Mouse (Mus musculus) layer of hippocampus, adult 11-12 months (tissue): ENCODE measurements around the gene Hoxb6.

Source experiments
- DNase-seq: peaks from one replicate; pipeline ENCODE4 v3.0.0; 2022; ENCODE audit warnings: low spot score

Hoxb6 gene

DNA sequence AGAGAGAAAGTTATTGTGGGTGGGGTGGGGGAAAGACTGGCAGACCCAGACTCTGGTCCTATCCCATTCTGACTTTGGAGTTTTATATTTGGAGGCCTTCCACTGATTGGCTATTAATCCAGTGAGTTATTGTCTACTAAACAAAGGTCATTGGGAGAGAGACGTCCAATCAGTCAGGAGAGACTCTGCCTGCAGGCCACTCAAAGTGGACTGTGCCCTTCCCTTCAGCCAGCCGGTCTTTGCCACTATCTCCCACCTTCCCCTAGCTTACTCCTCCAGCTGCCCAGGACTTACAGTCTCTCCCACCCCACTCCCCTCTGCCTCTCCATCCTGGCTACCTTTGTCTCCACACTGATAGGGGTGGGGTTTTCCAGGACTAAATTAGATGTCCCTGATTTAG lies 44.3 kb downstream of the Hoxb6 start:
- DNase-seq, result no peak

DNA sequence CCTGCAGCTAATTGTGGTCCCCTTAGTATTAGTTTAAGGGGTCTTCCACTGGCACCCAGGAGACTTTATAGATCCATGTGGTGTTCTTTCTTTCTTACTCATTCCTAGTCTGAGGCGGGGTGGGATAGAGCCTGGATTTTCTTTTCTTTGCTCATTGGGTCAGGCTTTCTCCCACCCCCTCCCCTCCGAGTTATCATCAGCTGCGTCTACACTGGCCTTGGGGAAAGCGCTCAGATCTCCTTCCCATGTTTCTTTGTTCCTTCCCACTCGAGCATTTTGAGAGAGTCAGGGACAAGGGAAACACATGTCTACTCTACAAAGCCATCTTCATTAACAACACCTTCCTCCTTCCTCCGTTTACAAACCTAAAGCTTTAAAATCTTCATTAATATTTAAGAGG lies 44.8 kb downstream of the Hoxb6 start:
- no peak for DNase-seq

DNA sequence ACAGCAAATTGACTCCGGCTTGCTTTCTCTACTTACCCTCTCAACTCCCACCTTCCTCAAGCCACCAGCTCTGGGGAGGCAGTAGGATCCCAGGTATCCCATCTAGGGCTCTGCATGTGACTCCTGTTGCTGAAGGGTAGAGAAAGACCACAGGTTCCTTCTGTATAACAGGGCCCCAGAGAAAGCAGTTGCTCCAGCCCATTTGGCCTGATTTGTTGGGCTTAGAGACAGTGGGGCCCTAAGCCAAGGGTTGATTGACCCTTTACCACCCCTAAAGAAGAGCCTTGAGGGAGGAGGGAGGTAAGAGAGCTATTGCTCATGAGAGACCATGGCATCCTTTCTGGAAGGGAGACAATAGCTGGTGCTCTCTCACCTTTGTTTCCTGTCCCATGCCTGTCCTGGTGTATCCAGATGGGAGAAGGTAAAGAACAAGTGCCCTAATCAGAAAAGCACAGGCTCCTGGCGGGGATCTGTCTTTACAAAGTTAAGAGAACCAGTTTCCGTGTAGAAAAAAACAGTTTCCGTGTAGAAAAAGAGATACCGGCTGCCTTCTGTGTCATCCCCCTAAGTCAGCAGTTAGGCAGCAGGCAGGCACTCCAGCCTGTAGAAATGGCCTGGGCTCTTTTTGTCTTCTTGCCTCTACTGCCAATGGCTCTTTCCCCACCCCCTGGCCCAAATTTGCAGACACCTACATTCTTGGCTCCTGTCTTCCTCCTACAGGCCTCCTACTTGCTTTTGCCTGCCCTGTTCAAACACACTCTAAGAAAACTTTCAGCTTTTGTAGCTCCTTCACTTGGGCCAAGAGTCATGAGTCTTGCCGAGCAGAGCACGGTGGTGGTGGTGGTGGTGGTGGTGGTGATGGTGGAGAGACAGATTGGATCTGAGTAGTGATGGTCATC lies 46.9 kb downstream of the Hoxb6 start:
- no peak for DNase-seq

DNA sequence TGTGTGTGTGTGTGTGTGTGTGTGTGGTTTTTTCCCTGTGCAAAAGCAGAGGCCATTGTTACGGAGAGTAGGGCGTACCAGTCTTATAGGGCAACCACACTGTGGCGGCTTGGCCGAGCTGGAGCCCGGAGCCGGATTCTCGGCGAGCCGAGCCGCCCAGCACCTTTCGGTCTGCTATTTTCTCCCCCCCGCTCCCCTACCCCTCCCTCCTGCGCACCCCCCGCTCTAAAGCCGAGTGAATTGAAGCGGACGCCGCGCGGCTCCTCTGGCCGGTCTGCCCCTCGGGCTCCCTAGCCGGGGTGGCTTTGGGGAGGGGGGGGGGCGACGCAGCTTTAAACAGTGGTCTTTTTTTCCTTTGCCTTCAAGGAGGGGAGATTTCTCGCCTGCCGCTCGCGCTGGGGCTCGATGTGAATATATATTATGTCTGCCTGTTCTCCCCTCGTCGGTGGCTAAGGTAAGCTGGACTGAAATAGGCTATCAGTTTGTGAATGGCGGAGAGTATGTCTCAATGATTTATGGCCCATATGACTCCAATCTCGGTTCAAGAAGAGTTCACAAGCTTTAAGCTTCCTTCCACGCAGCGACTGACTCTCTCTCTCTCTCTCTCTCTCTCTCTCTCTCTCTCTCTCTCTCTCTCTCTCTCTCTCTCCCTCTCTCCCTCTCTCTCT lies 48.6 kb downstream of the Hoxb6 start:
- no peak for DNase-seq

DNA sequence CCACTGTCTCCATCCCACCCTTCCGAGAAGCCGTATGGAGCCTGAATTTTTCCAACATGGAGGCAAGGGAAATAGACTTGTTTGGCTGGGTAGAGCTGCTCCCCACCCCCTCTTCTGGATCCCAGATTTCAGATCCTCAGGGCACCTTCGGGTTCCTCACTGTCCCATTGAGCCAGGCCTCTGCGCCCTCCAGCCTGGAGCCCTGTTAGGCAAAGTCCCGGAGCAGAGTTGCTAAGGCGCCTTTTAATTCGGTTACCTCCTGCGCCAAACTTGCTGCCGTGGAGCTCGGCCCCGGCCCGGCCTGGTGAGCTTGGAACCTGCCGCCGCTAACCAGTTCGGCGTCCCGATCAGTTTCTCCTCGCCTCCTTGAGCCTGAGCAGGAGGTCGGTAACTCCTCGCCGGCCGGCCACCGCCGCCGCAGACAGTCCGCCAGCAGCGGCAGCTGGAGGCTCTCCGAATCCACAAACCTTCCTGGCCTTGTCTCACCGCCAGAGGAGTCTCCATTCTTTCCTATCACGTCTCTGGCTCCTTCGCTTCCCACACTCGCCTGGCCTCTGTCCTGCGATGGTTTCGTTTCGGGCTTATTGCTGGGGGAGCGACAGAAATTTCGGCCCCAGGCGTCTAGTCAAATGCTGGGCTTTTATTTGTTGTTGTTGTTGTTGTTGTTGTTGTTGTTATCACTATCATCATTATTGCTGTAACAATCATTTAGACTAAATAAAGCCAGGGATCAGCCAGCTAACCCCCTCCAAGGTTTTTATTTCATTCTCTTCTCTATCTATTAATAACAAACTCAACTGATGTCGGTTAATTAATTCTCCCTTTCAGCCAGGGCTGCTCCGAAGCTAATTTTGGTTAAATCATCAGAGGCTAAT lies 49.7 kb downstream of the Hoxb6 start:
- no peak for DNase-seq

DNA sequence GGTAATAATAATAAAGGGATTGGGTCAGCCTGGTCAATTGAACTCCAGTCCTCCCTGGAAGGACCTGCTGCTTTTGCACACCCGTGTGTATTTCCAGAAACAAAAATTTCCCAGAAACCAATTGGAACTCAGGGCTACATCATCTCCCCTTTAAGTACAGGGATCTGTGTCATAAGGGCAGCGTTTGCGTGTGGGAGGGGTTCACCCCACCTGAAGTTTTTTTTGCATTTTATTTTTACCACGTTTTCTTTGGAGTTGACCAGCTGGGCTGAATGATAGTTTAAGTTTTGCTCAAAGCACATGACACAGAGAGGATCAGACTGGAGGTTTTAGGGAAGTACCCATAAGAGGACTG lies 50.3 kb downstream of the Hoxb6 start:
- DNase-seq, result no peak

DNA sequence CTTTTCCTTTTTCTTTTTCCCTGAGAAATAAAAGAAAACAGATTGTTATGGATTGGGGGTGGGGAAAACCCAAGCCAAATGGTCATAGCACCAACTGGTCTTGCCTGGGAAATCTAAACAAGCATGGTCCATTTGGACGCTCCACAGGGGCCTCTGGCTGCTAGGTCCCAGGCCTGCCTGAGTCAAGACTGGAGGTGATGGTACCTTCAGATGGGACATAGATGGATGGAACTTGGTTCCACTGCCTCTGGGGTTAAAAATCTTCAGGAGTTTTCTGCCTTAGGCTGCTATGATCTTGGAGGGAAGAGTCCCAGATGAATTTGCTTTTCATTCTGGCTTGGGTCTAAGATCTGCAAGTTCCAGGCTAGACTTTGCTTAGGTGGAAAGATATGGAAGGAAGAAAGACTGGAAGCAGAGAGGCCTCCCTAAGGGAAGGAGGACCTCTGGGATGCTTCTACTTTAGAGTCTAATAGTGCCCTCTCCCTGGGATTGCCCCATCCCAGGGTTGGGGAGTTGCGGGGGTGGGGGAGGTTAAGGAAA lies 51.0 kb downstream of the Hoxb6 start:
- no peak for DNase-seq

DNA sequence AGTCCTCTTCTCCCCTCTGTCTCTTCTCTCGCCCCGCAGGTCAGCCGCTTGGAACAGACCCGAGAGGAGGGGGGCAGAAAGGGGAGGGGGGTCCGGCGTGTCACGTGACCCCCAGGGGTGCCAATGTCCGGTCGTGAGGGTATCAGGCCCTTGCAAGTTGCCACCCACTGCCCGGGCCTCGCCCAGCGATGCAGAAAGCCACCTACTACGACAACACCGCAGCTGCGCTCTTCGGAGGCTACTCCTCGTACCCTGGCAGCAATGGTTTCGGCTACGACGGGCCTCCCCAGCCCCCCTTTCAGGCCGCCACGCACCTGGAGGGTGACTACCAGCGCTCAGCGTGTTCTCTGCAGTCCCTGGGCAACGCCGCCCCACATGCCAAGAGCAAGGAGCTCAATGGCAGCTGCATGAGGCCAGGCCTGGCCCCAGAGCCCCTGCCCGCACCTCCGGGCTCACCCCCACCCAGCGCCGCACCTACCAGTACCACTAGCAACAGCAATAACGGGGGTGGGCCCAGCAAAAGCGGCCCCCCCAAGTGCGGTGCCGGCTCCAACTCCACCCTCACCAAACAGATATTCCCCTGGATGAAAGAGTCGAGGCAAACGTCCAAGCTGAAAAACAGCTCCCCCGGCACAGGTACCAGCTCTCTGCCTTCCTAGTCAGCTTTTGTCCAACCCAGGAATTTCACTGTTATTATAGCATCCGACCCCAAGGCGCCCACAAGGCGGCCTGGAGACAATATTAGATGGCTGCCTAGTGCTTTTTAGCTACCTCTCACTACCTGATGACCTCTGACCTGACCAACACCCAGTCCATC lies 52.0 kb downstream of the Hoxb6 start:
- no peak for DNase-seq

DNA sequence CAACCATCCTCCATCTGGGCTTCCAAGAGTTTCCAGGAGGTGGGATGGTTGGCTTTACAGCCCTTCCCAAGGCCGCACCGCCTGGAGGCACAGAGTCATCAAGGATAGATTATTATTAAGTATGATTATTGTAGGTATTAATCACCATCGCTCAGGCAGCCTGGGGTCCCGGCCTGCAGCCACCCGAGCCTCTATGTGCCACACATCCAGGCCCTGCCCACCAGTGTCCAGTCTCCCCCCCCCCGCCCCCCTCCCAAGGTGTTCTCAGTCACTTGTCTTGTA lies 52.5 kb downstream of the Hoxb6 start:
- DNase-seq, result no peak

DNA sequence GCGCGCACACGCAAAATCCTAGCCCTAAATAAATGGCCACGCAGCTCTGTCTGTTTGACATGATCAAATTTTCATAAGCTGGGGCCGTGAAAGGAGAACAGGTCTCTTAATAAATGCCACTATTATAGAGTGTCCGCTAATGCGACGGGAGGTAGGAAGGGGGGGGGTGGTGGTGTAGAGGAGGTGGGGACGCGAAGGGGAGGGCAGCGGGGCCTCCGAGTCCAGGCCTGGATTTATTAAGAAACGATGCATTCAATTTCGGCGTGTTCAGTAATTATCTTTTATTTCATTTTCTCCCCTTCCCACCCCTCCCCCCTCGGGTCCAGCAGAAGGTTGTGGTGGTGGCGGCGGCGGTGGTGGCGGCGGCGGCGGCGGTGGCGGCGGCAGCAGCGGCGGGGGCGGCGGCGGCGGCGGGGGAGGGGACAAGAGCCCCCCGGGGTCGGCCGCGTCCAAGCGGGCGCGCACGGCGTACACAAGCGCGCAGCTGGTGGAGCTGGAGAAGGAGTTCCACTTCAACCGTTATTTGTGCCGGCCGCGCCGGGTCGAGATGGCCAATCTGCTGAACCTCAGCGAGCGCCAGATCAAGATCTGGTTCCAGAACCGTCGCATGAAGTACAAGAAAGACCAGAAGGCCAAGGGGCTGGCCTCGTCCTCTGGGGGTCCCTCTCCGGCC lies 53.1 kb downstream of the Hoxb6 start:
- no peak for DNase-seq

DNA sequence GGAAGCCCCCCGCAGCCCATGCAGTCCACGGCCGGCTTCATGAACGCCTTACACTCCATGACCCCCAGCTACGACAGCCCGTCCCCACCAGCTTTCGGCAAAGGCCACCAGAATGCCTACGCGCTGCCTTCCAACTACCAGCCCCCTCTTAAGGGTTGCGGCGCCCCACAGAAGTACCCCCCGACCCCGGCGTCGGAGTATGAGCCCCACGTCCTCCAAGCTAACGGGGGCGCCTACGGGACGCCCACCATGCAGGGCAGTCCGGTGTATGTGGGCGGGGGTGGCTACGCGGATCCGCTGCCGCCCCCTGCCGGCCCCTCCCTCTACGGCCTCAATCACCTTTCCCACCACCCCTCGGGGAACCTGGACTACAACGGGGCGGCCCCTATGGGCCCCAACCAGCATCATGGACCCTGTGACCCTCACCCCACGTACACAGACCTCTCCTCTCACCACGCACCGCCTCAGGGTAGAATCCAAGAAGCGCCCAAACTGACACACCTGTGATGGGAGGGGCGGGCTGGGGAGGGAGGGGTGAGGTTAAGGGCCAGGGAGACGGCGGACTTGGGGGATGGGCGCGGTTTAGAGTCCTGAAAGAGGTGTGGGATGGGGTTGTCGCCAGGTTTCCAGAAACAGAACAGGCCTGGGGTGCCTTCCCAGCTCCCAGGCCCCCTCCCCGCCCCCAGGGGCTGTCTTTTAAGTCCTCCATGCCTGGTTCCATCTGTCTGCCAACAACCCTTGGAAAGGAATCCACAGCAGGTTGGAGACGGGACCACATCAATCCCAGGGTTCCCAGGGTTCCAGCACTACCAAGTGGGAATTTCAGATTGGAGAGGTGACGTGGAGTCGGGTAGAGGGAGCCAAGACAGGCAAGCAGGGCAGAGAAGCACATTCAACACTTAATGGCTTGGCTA lies 53.9 kb downstream of the Hoxb6 start:
- DNase-seq, result no peak

DNA sequence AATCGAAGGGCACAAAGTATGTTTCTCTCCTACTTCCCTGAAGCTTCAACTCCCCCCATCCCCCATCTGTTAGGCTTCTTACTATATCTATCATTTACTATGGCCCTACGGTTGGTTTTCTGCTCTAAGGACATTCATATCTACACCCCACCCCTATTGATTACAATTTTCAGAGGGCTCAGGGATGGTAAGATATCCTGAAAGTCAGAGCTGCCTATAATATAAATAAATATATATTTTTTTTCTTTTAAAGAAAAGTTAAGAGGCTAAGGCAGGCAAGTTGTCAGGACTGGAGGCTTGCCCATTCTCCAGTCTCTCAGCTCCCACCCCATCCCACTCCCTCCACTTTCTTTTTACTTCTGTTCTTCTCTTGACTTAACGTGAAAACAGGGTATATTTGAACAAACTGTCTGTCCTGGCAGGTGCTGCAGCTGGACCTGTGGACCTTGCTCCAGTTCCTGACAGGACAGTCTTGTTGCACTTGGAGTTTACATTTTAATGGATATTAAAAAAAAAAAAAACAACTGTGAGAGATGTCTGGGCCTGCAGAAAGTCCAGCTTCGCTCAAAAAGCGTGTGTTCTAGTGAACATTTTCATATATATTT lies 54.7 kb downstream of the Hoxb6 start:
- DNase-seq, result no peak

DNA sequence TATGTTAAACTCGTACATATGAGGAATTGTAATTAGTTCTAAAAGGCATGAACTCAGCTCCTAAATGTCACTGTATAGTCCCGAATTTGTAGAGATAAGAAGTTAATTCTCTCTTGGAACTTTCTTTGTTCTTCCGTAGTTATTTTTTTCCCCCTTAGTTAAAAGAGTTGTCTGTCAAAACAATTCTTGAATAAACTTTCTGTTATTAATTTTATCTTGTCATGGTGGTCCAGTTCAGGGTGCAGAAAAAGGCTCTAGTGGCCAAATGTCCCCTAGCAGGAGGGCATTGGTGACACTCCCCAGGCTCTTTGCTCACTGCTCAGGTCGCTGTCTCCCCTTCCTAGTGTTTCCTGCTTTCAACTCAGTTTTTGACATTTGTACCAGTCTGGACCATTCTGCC lies 55.4 kb downstream of the Hoxb6 start:
- no peak for DNase-seq

DNA sequence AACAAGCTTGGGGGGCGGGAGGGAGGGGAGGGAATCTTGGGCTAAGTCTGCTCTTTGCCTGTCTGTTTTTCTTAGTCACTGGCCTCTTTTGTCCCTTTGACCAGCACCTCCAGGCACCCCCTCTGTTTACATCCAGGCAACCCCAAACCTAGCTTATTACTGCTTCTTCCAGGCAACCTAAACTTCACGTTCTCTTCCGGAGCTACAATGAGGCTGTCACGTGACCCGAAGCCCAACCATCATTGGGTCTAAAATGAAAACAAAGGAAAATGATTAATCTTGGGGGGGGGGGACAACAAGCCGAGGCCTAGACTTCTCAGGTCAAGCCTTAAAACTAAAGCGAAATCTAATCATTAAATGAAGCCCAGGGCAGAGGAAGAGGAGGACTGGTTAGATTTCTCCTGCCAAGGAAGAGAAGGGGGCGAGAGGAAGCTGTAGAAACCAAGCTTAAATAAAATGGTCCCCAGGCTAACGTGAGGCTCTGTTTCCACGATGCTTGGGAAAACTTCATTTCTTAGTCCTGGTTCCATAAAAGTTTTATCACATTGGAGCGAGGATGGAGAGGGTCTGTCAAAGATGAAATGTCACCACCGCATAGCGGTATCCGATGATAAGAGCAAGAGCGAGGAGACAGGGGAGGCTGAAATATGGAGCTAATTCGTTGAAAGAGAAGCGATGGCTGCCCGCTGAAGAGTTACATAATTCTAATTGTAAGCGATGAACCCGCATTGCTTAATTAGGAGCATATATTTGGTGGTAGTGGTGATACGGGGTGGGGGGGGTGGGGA lies 56.1 kb downstream of the Hoxb6 start:
- no peak for DNase-seq

DNA sequence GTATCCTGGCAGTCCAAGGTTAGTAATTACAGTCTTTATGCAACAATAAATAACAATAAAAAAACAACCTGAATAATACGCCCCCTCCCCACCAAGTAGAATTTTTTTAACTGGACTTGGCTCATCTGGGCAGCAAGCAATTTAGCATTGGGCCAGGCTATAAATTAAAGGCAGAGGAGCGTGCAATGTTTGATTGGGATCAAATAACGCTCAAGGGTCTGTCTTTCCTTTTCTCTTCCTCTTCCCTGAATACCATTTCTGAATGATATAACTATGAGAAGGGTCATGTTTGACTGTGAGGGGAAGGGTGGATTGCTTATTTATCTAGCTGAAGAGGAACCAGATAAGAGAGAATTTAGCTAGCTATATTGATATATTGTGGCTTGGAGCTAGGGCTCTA lies 56.7 kb downstream of the Hoxb6 start:
- no peak for DNase-seq

DNA sequence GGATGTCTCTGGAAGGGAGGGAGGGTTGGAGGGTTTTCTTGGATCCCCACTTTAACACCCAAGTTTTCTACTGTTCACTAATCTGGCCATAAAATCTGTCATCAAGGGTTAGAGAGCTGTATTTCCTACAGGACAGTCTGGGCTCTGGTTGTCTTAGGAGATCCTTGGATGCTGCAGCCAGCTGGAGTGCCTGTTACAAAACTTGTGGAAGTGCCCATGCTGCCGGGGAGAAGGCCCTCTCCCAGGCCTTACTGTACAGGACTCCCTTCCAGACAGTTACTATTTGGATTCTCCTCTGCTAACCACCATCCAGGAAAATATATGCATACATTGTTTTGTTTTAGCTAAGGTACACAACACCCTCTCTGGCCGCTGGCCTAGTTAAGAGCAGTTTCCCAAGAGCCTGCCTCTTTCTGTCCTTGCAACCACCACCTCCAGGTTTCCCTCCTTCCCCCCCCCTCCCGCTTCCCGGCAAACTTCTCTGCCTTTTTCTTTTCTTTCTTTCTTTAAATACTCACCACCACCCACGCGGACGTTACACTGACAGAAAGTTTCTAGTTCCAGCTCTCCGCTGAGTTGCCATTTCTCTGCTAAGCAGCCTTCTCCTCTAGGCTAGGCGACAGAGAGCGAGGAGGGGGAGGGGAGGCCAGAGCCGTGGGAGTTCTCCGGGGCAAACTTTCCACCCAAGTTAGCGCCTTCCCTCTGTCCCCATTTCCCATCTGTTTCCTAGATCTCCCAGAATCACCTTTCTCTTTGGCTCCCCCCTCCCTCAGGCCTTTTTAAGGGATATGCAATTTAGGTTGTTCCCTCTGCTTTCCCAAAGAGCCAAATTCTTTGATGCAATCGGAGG lies 57.4 kb downstream of the Hoxb6 start:
- DNase-seq, result no peak

DNA sequence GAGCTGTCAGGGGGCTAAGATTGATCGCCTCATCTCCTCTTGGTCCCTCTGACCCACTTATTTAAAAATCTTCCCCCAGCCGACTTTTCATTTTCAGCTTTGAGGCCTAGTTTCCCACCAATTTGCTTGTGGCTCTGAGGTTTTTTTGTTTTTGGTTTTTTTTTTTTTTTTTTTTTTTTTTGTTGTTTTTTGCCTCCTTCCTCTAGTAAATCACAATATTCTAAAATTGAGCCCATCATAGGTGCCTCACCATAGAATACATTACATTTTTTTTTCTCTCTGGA lies 58.0 kb downstream of the Hoxb6 start, which contains the start of gene Hoxb2:
Hoxb2 (plus strand) TSS at position 185 of the 284 bp plus-strand sequence.
- DNase-seq, result no peak

DNA sequence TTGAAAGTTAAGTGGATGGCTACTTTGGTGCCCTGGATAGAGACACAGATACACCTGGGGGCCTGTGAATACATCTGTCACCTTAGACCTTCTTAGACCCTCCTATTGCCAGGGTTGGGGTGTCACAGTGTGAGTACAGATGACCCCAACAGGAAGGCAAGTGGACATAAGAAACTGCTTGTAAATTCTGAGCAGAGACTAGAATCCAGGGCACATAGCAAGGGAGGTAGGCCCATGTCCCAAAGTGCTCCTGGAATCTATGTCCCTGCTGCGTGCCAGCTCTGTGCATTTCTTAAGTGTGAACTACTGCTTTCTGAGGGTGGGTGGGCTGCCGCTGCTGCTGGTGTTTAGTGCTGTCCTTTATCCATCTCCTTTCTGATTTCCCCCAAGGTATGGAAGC lies 58.5 kb downstream of the Hoxb6 start:
- no peak for DNase-seq
